Mouse (Mus musculus) midbrain, embryonic 11.5 days (tissue): ENCODE results near the gene Wee2. TPM values are rescaled to one million over a fixed set of nuclear protein-coding genes. Genes with fewer than 3 reads are reported as not detected.

ENCODE experiments used
- ATAC-seq: fragments of 200-750 bp; cut with Nextera tagmentation; 2 replicates; pipeline ENCODE4 v1.8.0; 2017; ENCODE audit warnings: moderate TSS enrichment, moderate library complexity; ENCODE audit not compliant: low FRiP score
- DNase-seq: peaks from one replicate; pipeline ENCODE4 v3.0.0; 2015; ENCODE audit warnings: low spot score; ENCODE audit errors: missing footprints
- H3K27ac ChIP-seq: fragments of 300-500 bp; sonication (generic); 2 replicates; pipeline ENCODE4 v1.5.1; 2014; ENCODE audit warnings: low read depth, low read length
- H3K27me3 ChIP-seq: fragments of 300-500 bp; sonication (generic); 2 replicates; pipeline ENCODE4 v1.6.1; 2014; ENCODE audit warnings: mild to moderate bottlenecking, low read length, moderate library complexity, mixed read lengths; ENCODE audit not compliant: control insufficient read depth, insufficient read depth
- H3K36me3 ChIP-seq: fragments of 300-500 bp; sonication (generic); 2 replicates; pipeline ENCODE4 v1.6.1; 2014; ENCODE audit warnings: mild to moderate bottlenecking, low read length, moderate library complexity, mixed read lengths; ENCODE audit not compliant: control insufficient read depth, insufficient read depth
- H3K4me1 ChIP-seq: fragments of 300-500 bp; sonication (generic); 2 replicates; pipeline ENCODE4 v1.6.1; 2014; ENCODE audit warnings: low read length; ENCODE audit not compliant: control insufficient read depth, insufficient read depth
- H3K4me2 ChIP-seq: fragments of 300-500 bp; sonication (generic); 2 replicates; pipeline ENCODE4 v1.6.1; 2014; ENCODE audit warnings: mild to moderate bottlenecking, moderate library complexity
- H3K4me3 ChIP-seq: fragments of 300-500 bp; sonication (generic); 2 replicates; pipeline ENCODE4 v1.5.1; 2014; ENCODE audit warnings: low read depth, low read length
- H3K9ac ChIP-seq: fragments of 300-500 bp; sonication (generic); 2 replicates; pipeline ENCODE4 v1.6.1; 2014; ENCODE audit warnings: low read length
- H3K9me3 ChIP-seq: fragments of 300-500 bp; sonication (generic); 2 replicates; pipeline ENCODE4 v1.6.1; 2016; ENCODE audit warnings: low read length; ENCODE audit not compliant: control insufficient read depth
- WGBS: fragments of 180-500 bp; shearing (Covaris S2); extraction: QIAGEN DNeasy Blood & Tissue Kit; methylation state at CpG from one replicate; pipeline ENCODE4 v1.1.7; 2014; 5-methylcytosine and 5-hydroxymethylcytosine counted together
- polyA plus RNA-seq: library from polyadenylated mRNA; unstranded; fragments of >200 nt; fragmentation: Nextera tagmentation; extraction: Ambion mirVana; gene quantifications from 2 replicates; pipeline ENCODE4 v1.2.1, GENCODE M21; 2014

Gene Wee2
- polyA plus RNA-seq, 1 experiment from 2014 or later: not detected

DNA sequence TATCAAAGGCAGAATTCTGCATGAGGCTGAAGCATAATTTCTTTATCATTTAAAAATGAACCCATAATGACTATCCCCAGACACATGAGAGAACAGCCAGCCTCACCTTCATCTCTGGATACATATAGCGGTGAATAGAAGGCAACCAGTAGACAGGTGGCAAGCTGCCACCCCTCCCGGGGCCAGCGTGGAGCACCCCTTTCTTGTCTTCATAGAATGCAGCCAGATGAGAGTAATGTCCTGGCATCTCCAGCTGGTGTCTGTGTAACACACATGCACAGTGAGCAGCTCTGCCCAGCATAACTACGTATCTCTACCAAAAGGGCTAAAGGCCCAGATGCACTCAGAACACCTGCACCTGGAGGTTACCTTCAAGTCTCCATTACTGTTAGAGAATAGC, 20.5 kb upstream of the Wee2 start:
- Histone ChIP-seq H3K4me3 (no peak overlapping the region), H3K27ac (no peak overlapping the region), H3K4me1 (no peaks in the 10 kb centered on the region), H3K36me3 (no peaks in the 10 kb centered on the region), H3K9ac (no peak overlapping the region), H3K27me3 (no peaks in the 10 kb centered on the region), H3K4me2 (no peak overlapping the region), H3K9me3 (no peaks in the 10 kb centered on the region)
- no peak for ATAC-seq
- WGBS: 94% methylated on average over 4 of the region's 4 CpGs
- no peak for DNase-seq

DNA sequence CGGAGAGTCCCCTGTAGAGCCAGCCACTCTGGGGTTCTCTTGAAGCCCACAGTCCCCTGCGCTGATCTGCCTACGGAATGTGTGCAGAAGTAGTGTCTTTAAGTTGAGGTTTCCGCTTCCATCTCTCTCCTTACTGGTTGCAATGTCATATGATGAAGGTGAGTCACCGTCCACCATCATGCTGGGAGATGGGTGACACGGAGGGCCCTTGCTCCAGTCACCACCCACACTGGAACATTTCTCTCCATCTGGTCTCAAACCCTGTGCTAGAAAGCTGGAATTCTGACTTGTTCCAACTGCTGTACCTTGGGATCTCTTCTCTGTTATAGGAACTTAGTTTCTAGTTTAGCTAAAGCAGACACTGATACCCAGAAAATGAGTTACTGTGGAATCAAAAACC, 17.8 kb upstream of the Wee2 start:
- Histone ChIP-seq H3K4me2 (no peak overlapping the region), H3K4me3 (no peak overlapping the region)

DNA sequence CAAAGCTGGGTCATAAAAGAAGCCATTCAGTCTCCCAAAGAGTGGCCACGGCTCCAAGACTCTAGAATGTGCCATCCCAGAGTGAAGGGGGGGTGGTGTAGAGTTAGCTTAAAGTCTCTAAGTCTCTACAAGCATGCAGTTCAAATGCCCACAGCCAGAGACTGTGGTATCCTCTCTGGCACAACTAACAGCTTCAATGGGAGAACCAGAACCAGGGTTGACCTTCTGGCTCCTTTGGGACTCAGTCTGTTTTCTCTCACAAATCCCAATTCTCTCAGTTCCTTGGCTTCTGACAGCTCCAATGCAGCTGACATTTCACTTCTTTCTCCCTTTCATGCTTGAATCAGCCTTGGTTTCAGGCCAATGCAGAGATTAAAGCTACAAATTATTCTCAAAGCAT, 15.9 kb upstream of the Wee2 start:
- 86% methylated on average over 1 of the region's 1 CpGs for WGBS
- H3K9ac ChIP-seq: no peak overlapping the region
- no peaks in the 10 kb centered on the region for H3K27me3 ChIP-seq
- H3K36me3 ChIP-seq: no peaks in the 10 kb centered on the region
- no peak overlapping the region for H3K27ac ChIP-seq
- no peaks in the 10 kb centered on the region for H3K4me1 ChIP-seq
- H3K9me3 ChIP-seq: no peaks in the 10 kb centered on the region
- H3K4me3 ChIP-seq: no peak overlapping the region
- ATAC-seq: no peak
- no peak overlapping the region for H3K4me2 ChIP-seq
- DNase-seq: no peak

More for the DNA sequence above, 17.8 kb upstream of the Wee2 start:
- no peaks in the 10 kb centered on the region for H3K9me3 ChIP-seq
- 95% methylated on average over 6 of the region's 6 CpGs for WGBS
- H3K36me3 ChIP-seq: no peaks in the 10 kb centered on the region
- H3K27ac ChIP-seq: no peak overlapping the region
- no peak overlapping the region for H3K9ac ChIP-seq
- no peaks in the 10 kb centered on the region for H3K27me3 ChIP-seq
- H3K4me1 ChIP-seq: no peaks in the 10 kb centered on the region
- DNase-seq (no peak), ATAC-seq (no peak)

DNA sequence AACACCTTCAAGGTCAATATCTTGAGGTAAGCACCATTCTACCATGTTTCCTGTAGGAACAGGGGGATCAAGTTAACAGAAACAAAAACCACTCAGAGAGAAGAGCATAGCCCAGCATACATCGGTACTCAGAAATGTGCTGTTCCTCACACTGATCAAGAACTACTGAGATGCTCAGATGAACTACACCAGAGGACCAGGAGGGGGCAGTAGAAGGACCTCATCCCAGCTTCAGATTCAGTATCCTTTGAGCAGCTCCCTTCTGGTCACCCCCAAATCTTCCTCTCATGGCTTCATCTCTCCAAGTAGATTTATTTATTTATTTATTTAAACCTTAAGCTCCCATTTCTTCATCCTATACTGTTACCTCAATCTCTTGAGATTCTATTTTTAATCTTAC, 15.1 kb upstream of the Wee2 start:
- ATAC-seq (peak; percentile 46; the same call in 1 of the 2 replicates), DNase-seq (peak; percentile 90)
- H3K9ac ChIP-seq: no peak overlapping the region
- no peak overlapping the region for H3K4me2 ChIP-seq
- no peak overlapping the region for H3K4me3 ChIP-seq
- H3K27me3 ChIP-seq: no peaks in the 10 kb centered on the region
- WGBS: 64% methylated on average over 1 of the region's 1 CpGs
- no peaks in the 10 kb centered on the region for H3K36me3 ChIP-seq
- H3K4me1 ChIP-seq: no peaks in the 10 kb centered on the region
- no peaks in the 10 kb centered on the region for H3K9me3 ChIP-seq
- no peak overlapping the region for H3K27ac ChIP-seq

DNA sequence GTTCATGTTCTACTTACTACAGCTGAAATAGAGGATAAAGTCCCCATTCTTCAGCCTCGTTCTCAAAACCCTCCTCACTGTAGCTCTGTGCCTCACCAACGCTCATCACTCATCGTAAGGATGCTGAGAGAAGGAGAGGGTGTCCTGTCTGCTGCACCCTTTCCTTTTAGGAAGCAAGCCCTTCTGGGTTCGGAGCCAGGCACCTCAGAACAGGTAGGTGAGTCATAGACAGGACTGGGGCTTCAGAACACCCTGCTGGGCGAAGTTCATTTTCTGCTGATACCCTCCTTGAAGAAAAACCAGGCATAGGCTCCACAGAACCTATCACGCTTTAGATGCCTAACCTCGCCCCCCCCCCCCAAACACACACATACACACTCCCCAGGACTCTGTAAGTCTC, 11.4 kb upstream of the Wee2 start:
- no peak overlapping the region for H3K27ac ChIP-seq
- no peak overlapping the region for H3K9ac ChIP-seq
- no peak overlapping the region for H3K4me3 ChIP-seq
- no peak for DNase-seq
- no peak overlapping the region for H3K4me2 ChIP-seq
- no peaks in the 10 kb centered on the region for H3K27me3 ChIP-seq
- no peaks in the 10 kb centered on the region for H3K36me3 ChIP-seq
- H3K4me1 ChIP-seq: no peaks in the 10 kb centered on the region
- 87% methylated on average over 7 of the region's 7 CpGs for WGBS
- no peak for ATAC-seq
- H3K9me3 ChIP-seq: no peaks in the 10 kb centered on the region

DNA sequence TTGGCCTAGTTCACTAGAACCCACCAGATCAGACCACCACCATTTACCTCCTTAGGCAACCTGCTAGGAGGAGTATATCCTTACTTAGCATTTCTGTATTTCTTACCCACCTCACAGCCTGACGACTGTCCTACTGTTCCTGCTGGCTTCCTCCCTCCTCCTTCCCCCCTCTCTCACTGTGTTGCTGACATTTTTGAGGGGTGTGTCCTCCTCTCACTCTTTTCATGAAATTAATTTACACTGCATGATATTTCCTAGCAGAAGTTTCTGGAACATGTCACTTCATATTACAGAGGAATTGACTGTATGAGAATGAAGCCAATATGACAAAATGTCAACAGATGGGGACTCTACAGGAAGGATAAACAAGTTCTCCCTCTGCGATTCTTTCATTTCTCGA, 10.2 kb upstream of the Wee2 start:
- Histone ChIP-seq H3K9ac (no peak overlapping the region), H3K27me3 (no peaks in the 10 kb centered on the region), H3K36me3 (no peaks in the 10 kb centered on the region), H3K4me3 (no peak overlapping the region), H3K9me3 (no peaks in the 10 kb centered on the region), H3K4me1 (no peaks in the 10 kb centered on the region), H3K4me2 (no peak overlapping the region), H3K27ac (no peak overlapping the region)
- 86% methylated on average over 3 of the region's 3 CpGs for WGBS
- ATAC-seq: no peak
- no peak for DNase-seq

DNA sequence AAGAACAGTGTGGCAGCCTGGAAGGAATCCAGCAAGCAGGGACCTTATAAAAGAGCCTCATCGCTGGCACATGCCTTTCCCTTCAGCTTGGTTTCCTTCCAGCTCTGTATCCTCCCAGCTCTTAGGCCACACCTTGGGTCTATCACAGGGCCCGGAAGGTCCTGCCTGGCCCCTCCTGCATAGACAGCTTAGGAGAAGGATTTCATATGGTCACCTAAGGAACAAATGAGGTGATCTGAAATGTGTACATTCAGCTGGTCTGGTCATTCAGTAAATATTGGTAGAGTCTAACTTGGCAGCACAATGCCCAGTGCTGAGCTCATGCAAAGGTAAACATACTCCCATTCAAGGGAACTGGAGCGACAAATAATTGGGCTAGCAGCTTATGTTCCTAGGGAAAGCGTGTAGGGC, 9.4 kb upstream of the Wee2 start:
- Histone ChIP-seq H3K4me1 (peaks cover 3% of the 10 kb centered on the region; the same call in 1 of the 2 replicates), H3K36me3 (no peaks in the 10 kb centered on the region), H3K4me3 (no peak overlapping the region), H3K27ac (no peak overlapping the region), H3K9me3 (no peaks in the 10 kb centered on the region), H3K4me2 (no peak overlapping the region), H3K27me3 (no peaks in the 10 kb centered on the region), H3K9ac (no peak overlapping the region)
- DNase-seq: no peak
- peak; percentile 29; the same call in 1 of the 2 replicates for ATAC-seq
- 65% methylated on average over 4 of the region's 4 CpGs for WGBS

DNA sequence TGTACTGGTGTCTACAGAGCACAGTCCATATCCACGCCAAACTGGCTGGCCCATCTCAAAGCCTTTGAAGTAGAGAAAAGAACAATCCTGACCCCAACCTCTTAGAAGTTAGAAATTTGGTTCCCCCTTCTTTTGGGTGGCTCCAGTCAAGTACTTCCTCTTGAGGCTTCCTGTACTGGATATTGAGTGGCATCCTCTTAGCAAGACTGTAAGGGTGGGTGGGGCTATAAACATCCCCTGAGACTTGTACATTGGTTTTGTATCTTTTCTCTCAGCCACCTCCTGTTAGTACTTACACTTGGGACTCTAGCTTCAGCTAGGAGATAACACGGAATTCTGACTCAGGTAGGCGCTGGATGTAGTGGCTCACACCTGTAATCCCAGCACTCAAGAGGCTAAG, 8.6 kb upstream of the Wee2 start:
- no peaks in the 10 kb centered on the region for H3K9me3 ChIP-seq
- no peaks in the 10 kb centered on the region for H3K36me3 ChIP-seq
- ATAC-seq (no peak), DNase-seq (no peak)
- no peak overlapping the region for H3K4me2 ChIP-seq
- H3K4me1 ChIP-seq: peaks cover 8% of the 10 kb centered on the region; the same call in 1 of the 2 replicates
- 91% methylated on average over 3 of the region's 3 CpGs for WGBS
- H3K27ac ChIP-seq: no peak overlapping the region
- H3K27me3 ChIP-seq: no peaks in the 10 kb centered on the region
- H3K4me3 ChIP-seq: no peak overlapping the region
- no peak overlapping the region for H3K9ac ChIP-seq

DNA sequence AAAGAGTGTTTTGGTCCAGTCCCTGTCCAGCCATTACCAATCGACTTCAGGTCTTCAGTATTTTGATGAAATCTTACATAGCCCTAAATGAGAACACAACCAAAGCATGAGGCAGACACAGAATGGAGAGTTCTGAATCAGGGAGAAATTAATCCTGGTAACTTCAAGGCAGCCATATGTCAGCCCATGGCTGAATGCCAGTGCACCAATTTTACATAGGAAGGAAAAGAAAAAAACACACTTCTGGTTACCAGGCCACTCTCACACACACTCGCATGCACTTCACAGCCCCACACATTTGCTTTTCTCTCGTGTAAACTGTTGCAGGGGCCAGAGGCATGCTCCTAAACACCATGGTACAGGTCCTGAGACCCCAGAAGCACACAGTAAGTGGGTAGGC, 8.0 kb upstream of the Wee2 start:
- 86% methylated on average over 3 of the region's 3 CpGs for WGBS
- peaks cover 8% of the 10 kb centered on the region; the same call in 1 of the 2 replicates for H3K4me1 ChIP-seq
- no peaks in the 10 kb centered on the region for H3K36me3 ChIP-seq
- no peaks in the 10 kb centered on the region for H3K27me3 ChIP-seq
- no peak for ATAC-seq
- no peaks in the 10 kb centered on the region for H3K9me3 ChIP-seq
- no peak overlapping the region for H3K4me2 ChIP-seq
- no peak overlapping the region for H3K27ac ChIP-seq
- H3K9ac ChIP-seq: no peak overlapping the region
- H3K4me3 ChIP-seq: no peak overlapping the region
- DNase-seq: no peak

DNA sequence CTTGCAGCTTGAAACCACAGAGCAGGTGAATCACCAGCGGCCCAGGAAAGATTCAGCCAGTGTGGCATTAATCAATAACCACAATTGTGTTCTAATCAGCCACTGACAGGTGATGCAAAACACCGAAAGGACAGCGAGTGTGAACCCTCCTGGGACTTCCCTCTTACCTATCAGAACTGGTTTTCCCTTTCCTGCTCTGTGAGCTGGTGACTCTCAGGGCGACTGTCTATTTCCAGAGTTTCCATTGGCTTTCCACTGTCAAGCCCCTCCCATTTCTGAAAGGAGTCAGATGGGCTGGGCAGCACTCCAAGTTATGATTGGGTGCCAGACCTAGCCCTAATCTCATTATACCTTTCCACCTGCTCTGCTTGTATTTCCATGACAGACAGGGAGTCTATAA, 7.5 kb upstream of the Wee2 start:
- DNase-seq: no peak
- H3K9ac ChIP-seq: no peak overlapping the region
- WGBS: 55% methylated on average over 4 of the region's 4 CpGs
- no peak overlapping the region for H3K4me2 ChIP-seq
- H3K4me3 ChIP-seq: no peak overlapping the region
- no peaks in the 10 kb centered on the region for H3K36me3 ChIP-seq
- no peak overlapping the region for H3K27ac ChIP-seq
- H3K9me3 ChIP-seq: no peaks in the 10 kb centered on the region
- no peaks in the 10 kb centered on the region for H3K27me3 ChIP-seq
- H3K4me1 ChIP-seq: peaks cover 8% of the 10 kb centered on the region; the same call in 1 of the 2 replicates
- no peak for ATAC-seq
